Mouse (Mus musculus): ENCODE results near the gene Gpr137c.
A peak's percentile ranks its signal among the peaks of the same experiment; 100 is the strongest.

Gpr137c gene

DNA sequence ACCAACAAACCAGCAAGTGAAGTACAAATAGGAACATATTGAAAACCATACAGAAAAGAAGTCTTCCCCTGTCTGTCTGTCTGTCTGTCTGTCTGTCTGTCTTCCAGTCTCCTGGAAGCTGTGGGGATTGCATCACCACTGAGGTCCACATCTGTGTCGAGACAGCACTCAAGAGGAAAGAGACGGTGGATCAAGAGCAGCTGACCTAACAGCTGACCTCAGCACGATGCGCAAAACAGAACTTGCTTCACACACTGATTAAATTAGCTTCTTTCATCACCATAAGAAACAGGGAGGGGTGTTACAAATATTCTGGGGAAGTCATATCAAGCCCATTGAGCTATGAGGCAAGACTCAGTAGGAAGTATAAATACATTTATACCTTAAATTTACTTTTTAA, 72.1 kb downstream of the Gpr137c start:
- no peak for DNase-seq (ENCODE audit: low spot score in 2 of 2)

DNA sequence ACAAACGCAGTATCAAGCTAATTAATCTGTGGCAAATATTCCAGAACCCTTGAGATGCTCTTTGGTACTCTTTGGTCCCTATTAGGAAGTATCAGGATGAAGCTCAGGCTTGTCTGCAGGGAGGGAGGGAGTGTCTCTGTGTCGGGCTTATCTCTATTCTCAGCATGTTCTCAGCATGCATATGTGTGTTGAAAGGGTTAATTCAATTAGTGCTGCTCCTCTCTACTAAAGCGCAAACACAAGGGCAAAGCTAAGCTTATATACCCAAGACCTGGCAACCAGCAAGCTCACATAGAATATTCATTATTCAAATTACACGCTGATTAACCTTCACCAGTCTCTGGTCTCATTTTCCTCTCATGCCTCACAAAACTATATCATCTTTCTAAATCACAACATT, 84.4 kb downstream of the Gpr137c start:
- no peak for DNase-seq (ENCODE audit: low spot score in 2 of 2)

DNA sequence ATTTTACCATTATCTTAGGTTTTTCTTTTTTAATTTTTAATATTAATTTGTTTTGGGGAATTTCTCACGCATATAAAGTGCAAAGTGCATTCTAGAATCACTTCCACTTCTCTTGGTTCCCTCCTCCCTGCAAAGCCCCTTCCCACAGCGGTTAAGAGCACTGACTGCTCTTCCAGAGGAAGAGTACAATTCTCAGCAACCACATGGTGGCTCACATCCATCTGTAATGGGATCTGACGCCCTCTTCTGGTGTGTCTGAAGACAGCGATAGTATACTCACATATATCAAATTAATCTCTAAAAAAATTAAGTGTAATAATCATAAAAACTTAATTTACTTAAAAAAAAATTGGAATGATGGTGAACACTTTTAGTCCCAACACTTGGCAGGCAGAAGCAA, 84.9 kb downstream of the Gpr137c start:
- no peak for DNase-seq (ENCODE audit: low spot score in 2 of 2)

DNA sequence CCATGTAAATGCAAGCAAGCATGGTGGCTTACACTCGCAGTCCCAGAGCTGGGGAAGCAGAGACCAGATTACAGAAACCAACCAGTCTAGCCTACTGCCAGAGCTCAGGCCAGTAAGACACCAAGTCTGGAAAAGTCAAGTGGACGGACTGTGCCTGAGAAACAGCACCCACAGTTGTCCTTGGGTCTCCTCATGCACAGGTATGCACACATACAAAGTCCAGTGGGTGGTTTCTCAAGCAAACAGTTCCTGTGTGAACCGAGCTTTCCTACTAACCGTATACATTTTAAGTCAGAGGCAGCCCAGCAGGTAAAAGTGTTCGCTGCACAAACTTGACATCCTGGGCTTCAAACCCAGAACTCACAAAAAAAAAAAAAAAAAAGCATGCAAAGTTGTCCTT, 86.3 kb downstream of the Gpr137c start:
- DNase-seq (ENCODE audit: low spot score in 2 of 2), result no peak

DNA sequence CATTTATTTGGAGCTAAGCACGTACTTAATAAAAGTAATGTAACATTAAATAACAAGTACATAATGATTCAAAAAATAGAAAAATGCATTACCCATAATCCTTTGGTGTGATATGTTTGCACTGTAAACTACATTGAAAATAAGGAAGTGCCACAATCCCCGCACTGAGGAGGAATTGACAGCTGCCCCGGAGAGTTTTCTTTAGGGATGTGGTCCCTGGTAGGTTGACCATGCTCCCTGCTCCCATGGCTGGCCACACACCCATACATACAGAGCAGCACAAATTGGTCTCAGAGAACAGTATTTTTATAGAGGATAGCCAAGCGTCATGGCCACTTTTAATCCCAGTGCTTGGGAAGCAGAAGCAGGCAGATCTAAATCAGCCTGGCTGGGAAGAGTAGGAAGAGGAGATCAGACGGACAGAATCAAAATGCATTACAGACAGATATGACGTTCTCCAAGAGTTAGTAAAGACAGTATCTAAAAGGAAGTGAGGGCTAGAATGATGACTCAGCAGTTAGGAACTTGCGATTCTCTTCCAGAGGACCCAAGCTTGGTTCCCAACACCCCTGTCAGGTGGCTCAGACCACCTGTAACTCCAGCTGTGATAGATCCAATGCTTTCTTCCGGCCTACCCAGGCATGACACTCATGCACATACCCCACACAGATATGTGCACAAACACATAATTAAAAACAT, 88.3 kb downstream of the Gpr137c start:
- no peak for DNase-seq (ENCODE audit: low spot score in 2 of 2)

DNA sequence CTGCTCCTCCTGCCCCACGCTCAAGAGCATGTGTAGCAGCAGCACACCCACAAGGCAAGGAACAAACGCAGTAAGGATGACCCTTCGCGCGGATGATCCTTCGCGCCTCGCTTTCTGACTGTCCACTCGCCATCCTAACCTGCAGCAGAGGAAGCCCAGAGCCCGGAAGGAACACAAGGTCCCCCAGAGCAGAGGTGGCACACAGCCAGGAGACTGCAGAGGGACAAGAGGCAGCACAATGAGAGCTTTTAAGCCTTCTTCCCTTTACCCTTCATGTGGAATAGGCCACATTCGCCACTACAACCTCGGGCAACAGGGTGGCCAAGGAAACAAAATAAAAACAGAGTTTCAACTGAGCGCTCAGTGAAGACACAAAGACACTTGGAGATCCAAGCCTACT, 90.1 kb downstream of the Gpr137c start:
- peak in 1 of 2 experiments; percentile 58 for DNase-seq (ENCODE audit: low spot score in 2 of 2)

DNA sequence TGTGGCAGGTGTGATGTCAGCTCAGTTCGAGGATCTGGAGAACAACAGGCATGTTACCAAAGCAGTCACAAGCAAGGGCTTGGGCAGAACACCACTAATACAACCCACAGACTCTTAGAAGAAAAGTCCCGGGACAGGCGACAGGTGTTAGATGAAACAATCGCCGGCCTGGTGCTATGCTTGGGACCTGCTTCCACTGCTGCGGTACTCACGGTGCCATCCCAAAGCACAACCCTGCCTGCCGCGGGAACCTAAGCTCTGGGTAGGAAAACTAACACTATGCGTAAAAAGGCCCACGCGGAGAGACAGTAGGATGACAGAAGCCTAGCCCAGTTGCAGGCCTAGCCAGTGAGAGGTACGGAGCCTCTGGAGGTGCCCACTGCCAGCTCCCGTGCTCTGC, 90.6 kb downstream of the Gpr137c start:
- no peak for DNase-seq (ENCODE audit: low spot score in 2 of 2)

DNA sequence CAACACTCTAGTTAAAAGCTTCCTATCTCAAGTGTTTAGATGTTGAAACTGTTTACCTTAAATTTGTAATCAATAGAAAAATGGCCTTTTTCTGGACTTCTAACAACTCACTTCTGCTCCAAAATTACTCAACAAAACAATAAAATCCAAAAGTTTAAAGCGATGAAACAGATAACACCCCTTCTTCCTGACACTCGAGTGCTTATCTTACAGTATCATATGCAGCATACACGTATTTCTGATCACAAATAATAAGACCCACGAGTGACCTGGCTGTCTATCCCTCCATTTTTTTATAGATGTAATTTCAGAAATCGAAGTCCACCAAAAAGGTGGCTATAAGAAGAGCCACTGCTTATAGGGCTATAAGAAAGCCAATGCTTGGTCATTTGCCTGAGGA, 97.4 kb downstream of the Gpr137c start:
- DNase-seq (ENCODE audit: low spot score in 2 of 2), result no peak

DNA sequence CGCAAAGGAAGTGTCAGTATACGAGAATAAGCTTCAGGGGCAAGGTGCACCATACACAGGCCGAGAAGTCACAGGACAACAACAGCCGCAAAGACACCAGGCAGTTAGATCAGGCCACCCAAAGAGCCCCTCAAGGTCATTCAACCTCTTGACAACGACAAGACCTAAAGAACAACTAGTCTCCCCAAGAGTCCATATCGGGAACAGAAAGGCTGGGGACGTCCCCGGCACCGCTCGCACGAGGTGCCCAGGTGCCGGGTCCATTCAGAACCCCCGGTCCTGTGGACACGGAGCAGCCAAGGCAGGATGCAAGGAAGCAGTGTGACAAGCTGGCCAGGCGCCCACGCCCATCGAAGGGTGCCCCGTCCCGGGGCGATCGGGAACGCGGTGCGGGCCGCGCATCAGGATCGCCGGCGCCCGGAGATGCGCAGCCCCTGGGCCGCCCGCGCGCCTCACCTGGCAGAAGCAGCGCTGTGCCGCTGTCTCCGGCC, 98.4 kb downstream of the Gpr137c start:
- DNase-seq (ENCODE audit: low spot score in 2 of 2), result peak; percentile 32 to 63

DNA sequence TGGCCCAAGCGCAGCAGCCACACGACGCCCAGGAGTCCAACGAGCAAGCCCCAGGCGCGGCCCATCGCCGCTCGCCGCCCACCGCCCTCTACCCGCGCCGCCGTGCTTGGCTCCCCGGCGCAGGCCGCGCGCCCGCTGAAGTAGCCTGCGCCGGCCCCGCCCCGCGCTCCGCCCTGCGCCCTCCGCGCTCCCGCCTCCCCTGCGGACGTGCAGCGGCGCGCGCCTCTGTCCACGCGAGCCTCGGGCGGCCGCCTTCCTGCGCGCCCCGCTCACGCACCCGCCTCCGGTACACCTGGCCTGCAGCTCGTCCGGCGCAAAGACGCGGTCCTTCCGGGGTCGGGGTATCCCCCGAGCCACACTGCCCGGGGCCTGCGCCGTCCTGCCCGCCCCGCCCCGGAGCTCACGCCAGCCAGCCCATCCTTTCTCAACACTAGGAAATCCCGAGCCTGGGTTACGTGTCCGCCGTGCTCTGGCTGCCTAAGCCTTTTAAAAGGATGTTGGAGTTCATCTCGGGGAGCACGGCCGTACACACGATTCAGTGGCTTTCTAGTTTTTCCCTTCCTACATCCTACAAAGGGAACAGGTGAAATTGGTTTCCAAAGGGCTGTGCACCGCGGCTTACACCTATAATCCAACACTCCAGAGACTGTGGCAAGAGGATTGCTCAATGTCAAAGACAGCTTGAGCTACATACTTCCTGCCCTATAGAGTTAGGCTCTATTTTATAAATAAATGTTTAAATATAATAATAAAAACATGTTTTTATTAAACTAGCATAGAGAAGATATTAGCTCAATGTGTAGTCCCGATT, 99.1 kb downstream of the Gpr137c start, which contains the start of gene Ero1l:
Ero1l (minus strand) TSS at position 346 of the 811 bp plus-strand sequence.
- DNase-seq (ENCODE audit: low spot score in 2 of 2), result peak; percentile 87 to 89

DNA sequence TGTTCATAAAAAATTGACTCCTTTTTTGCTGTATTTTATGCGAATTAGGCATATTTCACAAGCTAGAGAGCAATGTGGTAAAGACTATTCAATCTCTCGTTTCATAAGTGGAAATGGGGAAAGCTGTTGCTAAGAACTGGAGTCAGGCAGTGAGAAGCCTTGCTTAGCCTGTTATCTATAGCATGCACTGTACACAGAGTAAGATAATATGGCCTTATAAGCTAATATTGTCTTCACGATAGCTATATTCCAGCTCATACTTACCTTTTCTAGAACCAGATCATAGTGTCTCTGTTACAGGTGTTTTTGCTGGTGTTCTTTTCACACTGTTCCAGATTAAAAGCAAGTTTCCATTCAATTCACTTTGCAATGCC, 99.7 kb downstream of the Gpr137c start:
- no peak for DNase-seq (ENCODE audit: low spot score in 2 of 2)

DNA sequence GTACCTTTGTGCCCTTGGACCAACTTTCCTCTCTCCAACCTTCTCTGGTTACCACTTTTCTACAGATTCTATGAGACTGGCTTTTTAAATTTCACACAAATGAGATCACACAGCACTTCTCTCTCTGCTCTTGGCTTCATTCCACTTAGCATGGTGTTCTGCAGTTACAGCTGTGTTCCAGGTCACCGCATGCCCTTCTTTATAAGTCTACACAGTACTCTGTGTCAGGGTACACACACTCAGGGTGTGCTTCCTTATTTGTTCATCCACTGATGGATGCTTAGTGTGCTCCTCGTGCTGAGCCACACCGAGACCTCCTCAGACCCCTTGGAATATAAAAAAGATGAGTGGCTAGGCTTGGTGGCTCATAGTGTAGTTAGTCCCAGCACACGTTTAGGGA, 100.6 kb downstream of the Gpr137c start:
- no peak for DNase-seq (ENCODE audit: low spot score in 2 of 2)

DNA sequence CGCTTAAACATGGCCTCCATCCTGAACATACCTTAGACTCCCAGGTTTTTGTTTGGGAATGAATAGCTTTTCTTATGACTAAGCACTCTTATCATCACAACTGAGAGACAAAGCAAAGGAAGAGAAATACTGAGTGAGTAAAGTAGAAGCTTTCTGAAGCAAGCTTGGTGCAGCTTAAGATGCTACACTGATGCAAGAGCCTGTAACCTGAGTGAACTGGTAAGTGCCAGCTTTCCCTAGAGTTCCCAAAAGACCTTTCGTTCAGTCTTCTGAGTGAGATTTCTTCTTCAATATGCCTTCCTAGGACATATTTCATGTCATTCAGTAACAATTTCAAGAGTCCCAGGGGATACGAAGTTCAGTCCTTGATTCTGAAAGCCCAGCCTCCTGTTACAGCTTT, 101.5 kb downstream of the Gpr137c start:
- DNase-seq (ENCODE audit: low spot score in 2 of 2), result no peak

DNA sequence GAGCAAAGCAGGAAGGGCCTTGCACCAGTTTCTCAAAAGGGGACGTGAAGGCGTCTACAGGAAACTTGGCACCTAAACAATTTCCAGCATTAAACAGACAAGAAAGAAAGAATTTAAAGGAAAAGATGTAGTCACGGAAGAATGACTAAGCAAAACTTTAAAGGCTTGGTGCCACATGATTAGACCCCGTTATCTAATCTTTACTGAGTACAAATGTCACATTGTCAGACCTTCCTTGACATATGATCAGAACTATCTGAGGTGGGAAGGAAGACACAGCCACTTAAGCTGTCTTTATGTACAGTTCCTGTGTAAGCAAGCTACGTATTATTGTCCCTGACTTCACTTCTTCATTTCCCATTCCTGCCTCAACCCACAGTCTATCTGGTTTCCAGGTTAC, 102.1 kb downstream of the Gpr137c start:
- no peak for DNase-seq (ENCODE audit: low spot score in 2 of 2)

DNA sequence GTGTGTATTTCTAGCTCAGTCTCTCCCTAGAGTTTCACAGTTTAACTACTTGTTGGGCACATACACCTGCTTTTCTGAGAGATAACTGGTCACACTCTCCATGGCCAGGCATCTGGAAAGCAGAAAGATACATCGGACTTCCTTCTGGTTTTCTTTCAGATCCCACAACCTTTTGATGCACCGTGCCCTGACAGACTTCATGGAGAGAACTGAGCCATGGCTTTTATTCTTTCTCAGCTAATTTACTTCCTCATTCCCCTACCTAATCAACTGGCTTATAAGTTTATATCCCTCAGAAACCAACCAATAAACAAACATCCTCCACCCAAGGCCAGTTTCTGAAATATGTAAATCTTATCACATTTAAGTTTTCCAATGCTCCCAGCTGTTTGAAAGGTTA, 102.9 kb downstream of the Gpr137c start:
- DNase-seq (ENCODE audit: low spot score in 2 of 2), result no peak

DNA sequence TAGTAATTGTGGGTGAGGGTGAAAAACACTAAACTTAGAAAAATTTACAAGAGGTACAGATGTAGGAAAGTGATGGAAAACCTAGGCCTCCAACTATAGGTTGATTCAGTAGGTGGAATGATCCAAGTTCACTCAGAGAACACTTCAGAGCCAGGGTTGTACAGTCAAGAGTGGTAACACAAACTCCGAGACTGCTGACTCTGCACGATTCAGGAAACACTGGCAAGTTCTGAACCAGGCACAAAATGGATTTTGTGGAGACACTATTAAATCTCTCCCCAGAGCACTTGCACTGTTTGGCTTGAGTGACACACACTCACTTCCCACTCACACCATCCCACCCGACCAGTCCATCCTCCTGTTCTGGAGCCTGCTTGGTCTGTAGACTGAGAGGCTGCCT, 103.8 kb downstream of the Gpr137c start:
- DNase-seq (ENCODE audit: low spot score in 2 of 2), result no peak

DNA sequence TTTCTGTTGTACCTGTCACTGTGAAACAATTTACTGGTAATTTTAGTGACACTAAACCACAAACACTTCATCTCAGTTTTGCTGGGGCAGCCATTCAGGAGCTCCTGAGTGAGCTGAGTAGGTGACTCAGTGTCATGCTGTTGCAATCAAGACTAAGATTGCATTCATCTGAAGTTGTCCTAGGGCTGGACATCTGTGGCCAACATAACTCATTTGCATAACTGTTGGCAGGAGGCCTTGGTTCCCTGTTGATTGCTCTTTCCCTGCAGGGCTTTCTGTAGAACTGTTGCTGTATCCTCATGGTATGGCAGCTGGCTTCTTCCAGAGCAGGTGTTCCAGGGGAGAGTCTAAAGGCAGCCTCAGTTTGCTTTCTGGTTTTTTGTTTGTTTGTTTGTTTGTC, 106.0 kb downstream of the Gpr137c start:
- peak; percentile 34 to 47 for DNase-seq (ENCODE audit: low spot score in 2 of 2)

DNA sequence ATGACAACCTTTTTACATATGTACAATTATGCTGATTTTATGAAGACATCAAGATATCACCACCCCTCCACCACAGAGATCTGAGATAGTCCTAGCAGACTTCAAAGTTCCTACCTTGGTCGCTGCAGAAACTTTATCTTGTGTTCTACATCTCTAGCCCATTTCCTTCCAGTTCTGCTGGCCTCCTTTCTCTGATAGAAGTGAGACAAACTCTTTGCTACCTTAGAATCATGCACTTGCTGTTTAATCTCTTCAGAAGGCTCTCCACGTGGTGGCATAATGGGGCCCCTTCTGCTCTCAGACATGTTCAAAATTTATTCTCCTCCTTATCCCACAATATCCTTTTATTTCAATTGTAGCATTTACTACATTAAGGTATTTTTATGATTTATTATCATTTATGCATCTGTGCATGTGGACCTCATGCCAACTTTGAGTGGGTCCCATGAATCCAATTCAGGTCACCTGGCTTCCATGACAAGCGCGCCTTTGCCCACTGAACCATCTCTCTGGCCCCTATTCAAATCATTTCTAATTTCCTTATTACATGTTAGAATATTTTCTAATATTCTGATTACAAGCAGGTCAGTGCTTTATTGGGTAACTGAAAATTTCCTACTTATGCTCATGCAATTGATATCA, 108.7 kb downstream of the Gpr137c start:
- no peak for DNase-seq (ENCODE audit: low spot score in 2 of 2)

DNA sequence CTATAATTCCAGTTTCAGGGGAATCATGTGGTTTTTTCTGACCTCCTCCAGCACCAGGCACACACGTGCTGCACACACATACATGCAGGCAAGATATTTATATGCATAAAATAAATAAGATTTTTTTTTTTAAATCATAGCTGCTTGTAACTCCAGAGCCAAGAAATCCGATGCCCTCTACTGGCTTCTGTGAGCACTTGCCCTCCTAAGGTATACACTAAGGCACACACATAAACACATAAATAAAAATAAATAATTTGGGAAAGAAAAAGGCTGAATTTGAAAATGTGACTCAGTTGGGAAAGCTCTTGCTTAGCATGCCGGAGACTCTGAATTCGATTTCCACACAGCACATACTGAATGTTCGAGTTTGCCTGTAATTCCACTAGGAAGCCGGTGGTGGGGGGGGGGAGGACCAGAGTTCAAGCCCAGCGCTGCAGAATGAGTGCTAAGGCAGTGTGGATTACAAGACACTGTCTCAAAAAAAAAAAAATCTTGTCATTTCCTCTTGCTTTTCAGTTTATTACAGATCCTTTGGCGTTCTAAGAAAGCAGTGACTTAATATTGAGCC, 109.6 kb downstream of the Gpr137c start:
- DNase-seq (ENCODE audit: low spot score in 2 of 2), result no peak

DNA sequence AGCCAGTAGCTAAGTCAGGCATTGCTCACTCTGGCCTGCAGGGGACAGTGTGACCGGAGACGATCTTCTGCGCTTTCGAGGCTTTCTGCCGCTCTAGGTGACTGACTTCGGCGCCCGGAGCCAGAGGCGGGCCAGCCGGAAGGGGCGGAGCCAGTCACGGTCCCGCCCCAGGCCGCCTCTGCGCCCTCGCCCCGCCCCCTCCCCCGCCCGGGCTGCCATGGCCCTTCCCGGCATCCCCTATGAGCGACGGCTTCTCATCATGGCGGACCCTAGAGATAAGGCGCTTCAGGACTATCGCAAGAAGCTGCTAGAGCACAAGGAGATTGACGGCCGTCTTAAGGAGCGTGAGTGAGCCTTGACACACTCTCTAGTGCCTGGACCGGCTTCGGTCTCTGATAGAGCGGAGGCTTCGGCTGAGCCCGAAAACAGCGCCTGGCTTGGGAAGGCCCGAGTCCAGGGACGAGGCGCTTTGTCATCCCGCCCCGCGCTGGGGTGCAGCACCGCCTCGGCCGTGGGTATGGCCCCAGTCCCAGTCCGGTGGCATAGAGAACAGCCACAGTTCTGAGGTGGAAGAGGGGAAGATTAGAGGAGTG, 110.2 kb downstream of the Gpr137c start, which contains the start of gene Psmc6:
Psmc6 (plus strand) TSS at position 200 of the 593 bp plus-strand sequence.
- peak; percentile 95 to 96 for DNase-seq (ENCODE audit: low spot score in 2 of 2)
